Mouse (Mus musculus) lung, embryonic 16.5 days (tissue): Measurements from ENCODE around the gene Imp3. TPM values are rescaled to one million over a fixed set of nuclear protein-coding genes. Genes with fewer than 3 reads are reported as not detected.
"Not testable (repeated sequence)": the region's sequence is repeated elsewhere in the genome, so short reads cannot be mapped to it uniquely, and the experiment has no call there.

Experiments
- ATAC-seq: fragments of 200-750 bp; cut with Nextera tagmentation; 2 replicates; pipeline ENCODE4 v1.8.0; 2017; ENCODE audit warnings: low read depth, mild to moderate bottlenecking, moderate library complexity
- H3K27ac ChIP-seq: fragments of 300-500 bp; sonication (generic); 2 replicates; pipeline ENCODE4 v1.5.1; 2014; ENCODE audit warnings: mild to moderate bottlenecking, control low read depth, low read length
- H3K27me3 ChIP-seq: fragments of 300-500 bp; sonication (generic); 2 replicates; pipeline ENCODE4 v1.6.1; 2014; ENCODE audit warnings: low read depth, low read length, mixed read lengths; ENCODE audit not compliant: control insufficient read depth, insufficient read depth
- H3K36me3 ChIP-seq: fragments of 300-500 bp; sonication (generic); 2 replicates; pipeline ENCODE4 v1.6.1; 2014; ENCODE audit warnings: low read length; ENCODE audit not compliant: control insufficient read depth, insufficient read depth
- H3K4me1 ChIP-seq: fragments of 300-500 bp; sonication (generic); replicated peaks from 2 replicates; pipeline ENCODE4 v1.6.1; 2014; ENCODE audit warnings: low read length, mixed read lengths; ENCODE audit not compliant: control insufficient read depth, insufficient read depth
- H3K4me2 ChIP-seq: fragments of 300-500 bp; sonication (generic); 2 replicates; pipeline ENCODE4 v1.6.1; 2014; ENCODE audit warnings: low read depth, low read length, control low read depth
- H3K4me3 ChIP-seq: fragments of 300-500 bp; sonication (generic); 2 replicates; pipeline ENCODE4 v1.5.1; 2014; ENCODE audit warnings: mild to moderate bottlenecking, low read length, control low read depth
- H3K9ac ChIP-seq: fragments of 300-500 bp; sonication (generic); 2 replicates; pipeline ENCODE4 v1.6.1; 2014; ENCODE audit warnings: low read length, control low read depth
- H3K9me3 ChIP-seq: fragments of 300-500 bp; sonication (generic); 2 replicates; pipeline ENCODE4 v1.6.1; 2016; ENCODE audit warnings: low read length; ENCODE audit not compliant: control insufficient read depth
- WGBS: fragments of 180-500 bp; shearing (Covaris S2); extraction: QIAGEN DNeasy Blood & Tissue Kit; methylation state at CpG from one replicate; pipeline ENCODE4 v1.1.7; 2014; 5-methylcytosine and 5-hydroxymethylcytosine counted together
- polyA plus RNA-seq: library from polyadenylated mRNA; unstranded; fragments of >200 nt; fragmentation: Nextera tagmentation; extraction: Ambion mirVana; gene quantifications from 2 replicates; pipeline ENCODE4 v1.2.1, GENCODE M21; 2015

Gene Imp3
- polyA plus RNA-seq, 1 experiment from 2014 or later = 80.2 TPM

DNA sequence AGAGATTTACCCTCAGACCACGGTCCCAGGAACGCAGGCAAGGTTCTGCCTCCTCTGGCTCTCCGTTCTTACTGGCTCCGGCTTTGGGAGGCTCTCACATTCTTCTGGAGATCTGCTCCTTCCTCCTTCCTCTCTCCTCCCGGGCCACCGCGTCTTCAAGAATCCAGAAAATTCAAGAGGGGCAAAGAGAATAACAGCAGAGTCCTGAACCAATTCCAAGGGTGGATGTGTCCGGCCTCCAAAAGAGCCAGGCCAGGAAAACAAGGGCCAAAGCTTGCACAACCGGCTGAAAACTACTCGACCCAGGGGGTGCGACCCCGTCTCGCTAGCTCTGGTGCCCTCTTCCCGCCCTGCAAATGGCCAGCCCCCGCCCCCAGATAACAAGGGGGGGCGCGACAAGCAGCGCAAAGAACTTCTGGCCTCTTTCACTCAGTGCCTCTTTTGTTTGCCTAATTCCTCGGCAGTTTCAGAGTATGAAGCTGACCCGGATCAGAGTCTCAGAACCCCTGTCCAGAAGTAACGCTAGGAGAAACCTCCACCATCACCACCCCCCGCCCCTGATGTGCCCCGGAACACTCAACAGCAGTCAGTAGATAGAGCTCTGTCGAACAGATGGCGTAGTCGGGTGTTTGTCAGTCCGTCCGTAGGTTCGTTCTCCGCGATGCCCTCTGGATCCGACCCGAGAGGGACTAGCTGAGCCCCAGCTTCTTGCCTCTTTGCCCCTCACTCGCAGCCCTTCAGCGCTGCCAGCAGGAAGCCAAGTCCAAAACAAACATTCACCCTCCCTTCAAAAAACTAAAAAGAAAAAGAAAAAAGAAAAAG, 9.9 kb upstream of the Imp3 start:
- ATAC-seq = peak; percentile 19
- peaks cover 47% of the 10 kb centered on the region for H3K4me1 ChIP-seq
- peak overlapping the region; percentile 80 for H3K4me2 ChIP-seq
- H3K9me3 ChIP-seq = no peaks in the 10 kb centered on the region
- peak overlapping the region; percentile 68 for H3K4me3 ChIP-seq
- H3K27ac ChIP-seq = peak overlapping the region; percentile 98
- no peaks in the 10 kb centered on the region for H3K27me3 ChIP-seq
- WGBS = 1% methylated on average over 35 of the region's 35 CpGs
- H3K9ac ChIP-seq = peak overlapping the region; percentile 76
- peaks cover under 1% of the 10 kb centered on the region; the same call in 1 of the 2 replicates for H3K36me3 ChIP-seq

DNA sequence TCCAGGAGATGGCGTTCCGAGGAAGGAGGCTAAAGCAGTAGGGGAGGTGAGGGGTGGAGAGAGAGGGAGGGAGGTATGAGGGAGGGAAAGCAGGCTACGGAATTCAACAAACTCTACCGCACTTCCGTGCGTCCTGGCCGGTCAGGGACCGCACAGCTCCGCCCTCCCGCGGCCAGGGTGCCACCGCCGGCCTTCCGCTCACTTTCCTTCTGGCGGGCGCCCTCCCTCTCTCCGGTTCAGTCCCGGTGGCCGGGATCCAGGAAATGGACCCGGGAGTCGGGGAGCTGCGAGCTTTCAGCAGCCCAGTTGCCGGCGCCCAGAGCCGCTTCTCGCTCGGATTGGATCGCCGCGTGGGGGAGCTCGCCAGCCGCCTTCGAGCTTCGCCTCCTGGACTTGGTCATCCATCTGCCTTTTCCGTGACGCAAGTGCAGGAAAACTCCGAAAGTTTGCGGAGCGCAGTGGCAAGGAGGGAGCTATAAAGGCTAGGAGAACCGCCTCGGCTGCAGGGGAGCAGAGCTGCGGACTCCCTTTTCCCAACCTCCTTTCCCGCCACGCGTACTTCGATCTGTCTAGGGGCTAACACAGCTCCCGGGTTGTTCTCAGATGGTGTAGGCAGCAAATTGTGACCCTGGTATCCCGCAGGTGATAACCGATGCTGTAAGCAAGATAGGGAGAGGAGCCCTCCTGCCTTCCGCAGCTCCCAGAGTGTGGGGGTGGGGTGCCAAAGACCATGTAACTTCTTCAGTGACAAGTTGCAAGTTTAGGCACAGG, 9.0 kb upstream of the Imp3 start, which contains the start of gene Snx33:
Gene Snx33 (minus strand): TSS at position 331 of the 771 bp plus-strand sequence.
- H3K4me2 ChIP-seq = peak within 1 kb of the TSS; percentile 80
- ATAC-seq = peak; percentile 88
- WGBS = under 1% methylated on average over 50 of the region's 50 CpGs
- H3K27ac ChIP-seq = peak within 1 kb of the TSS; percentile 98
- peaks cover 40% of the 10 kb centered on the region for H3K4me1 ChIP-seq
- no peaks in the 10 kb centered on the region; the same call in 1 of the 2 replicates for H3K36me3 ChIP-seq
- H3K4me3 ChIP-seq = peak within 1 kb of the TSS; percentile 68
- no peaks in the 10 kb centered on the region for H3K27me3 ChIP-seq
- no peaks in the 10 kb centered on the region for H3K9me3 ChIP-seq
- H3K9ac ChIP-seq = peak within 1 kb of the TSS; percentile 76

DNA sequence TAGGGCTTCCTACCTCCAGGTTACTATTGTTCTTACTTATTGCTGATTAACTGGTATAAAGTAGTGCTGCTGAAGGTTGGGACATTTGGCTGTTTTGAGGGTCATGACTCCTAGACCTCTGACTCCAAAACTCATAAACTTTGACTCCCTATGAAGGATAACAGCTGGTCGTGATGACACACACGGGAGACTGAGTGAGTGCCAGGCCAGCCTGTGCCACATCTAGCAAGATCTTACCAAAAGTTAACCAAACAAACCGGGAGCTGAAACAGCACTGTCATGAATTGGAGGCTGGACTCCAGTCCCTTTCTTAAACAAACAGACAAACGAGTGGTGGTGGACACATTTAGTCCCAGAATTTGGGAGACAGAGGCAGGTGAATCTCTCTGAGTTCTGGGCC, 7.8 kb upstream of the Imp3 start:
- Histone ChIP-seq H3K4me3 (no peak overlapping the region), H3K27me3 (no peaks in the 10 kb centered on the region), H3K27ac (no peak overlapping the region), H3K9ac (no peak overlapping the region), H3K4me2 (no peak overlapping the region), H3K9me3 (no peaks in the 10 kb centered on the region), H3K36me3 (no peaks in the 10 kb centered on the region; the same call in 1 of the 2 replicates), H3K4me1 (peaks cover 28% of the 10 kb centered on the region)
- no peak for ATAC-seq
- 28% methylated on average over 4 of the region's 4 CpGs for WGBS

DNA sequence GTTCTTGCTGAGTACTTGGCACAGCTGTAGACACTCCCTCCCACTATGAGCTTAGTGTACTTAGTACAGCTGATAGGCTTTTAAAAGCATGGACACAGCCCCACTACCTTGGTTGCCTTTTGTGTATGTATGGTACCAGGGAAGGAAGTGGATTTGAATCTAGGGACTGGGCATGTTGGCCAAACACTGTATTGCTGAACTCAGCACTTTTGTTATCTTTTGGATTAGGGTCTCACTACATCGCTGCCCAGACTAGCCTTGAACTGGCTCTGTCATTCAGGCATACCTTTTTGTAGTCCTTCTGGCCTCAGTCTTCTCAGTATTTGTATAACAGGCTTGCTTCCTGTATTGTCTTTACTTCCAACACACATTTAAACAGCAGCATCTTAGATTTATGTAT, 6.7 kb upstream of the Imp3 start:
- no peaks in the 10 kb centered on the region; the same call in 1 of the 2 replicates for H3K36me3 ChIP-seq
- no peak for ATAC-seq
- WGBS = 46% methylated on average over 1 of the region's 1 CpGs
- no peaks in the 10 kb centered on the region for H3K27me3 ChIP-seq
- H3K4me2 ChIP-seq = no peak overlapping the region
- no peak overlapping the region for H3K9ac ChIP-seq
- H3K9me3 ChIP-seq = no peaks in the 10 kb centered on the region
- H3K27ac ChIP-seq = no peak overlapping the region
- H3K4me3 ChIP-seq = no peak overlapping the region
- peaks cover 18% of the 10 kb centered on the region for H3K4me1 ChIP-seq

DNA sequence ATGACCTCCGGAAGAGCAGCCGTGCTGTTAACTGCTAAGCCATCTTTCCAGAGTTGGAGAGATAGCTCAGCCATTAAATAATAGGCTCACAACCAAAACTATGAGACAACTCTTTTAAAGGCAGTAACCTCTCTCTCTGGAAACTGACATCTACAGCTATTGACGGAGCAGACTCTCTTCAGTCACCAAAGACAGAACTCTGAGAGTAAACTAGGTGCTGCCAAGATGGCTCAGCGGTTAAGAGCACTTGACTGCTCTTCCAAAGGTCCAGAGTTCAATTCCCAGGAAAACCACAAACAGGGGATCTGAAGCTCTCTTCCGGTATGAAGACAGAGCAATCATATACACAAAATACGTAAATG, 433 bp upstream of the Imp3 start:
- Histone ChIP-seq H3K9me3 (no peaks in the 10 kb centered on the region), H3K4me3 (peak overlapping the region; percentile 72), H3K36me3 (no peaks in the 10 kb centered on the region), H3K27ac (peak overlapping the region; percentile 65), H3K4me2 (peak overlapping the region; percentile 75), H3K27me3 (no peaks in the 10 kb centered on the region), H3K9ac (peak overlapping the region; percentile 51), H3K4me1 (peaks cover 12% of the 10 kb centered on the region)
- WGBS = 17% methylated on average over 6 of the region's 6 CpGs
- no peak for ATAC-seq

DNA sequence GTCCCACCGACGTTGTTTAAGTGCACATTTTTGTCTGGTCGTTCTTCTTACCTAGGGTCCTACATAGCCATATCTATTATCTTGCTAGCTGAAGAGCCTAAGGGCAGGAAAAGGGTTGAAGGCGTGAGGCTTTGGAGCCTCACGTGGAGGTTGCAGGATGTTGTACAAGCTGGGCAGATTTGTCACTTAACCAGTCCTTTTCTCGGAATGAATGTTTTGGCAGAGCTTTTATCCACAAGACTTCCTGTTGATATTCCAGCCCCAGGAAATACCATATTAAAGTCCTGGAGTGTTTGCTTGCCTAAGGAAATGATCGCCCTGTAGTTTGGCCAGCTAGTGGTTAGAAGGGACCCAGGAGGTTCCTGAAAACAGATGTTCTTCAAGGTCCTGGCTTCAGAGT, 1.1 kb downstream of the Imp3 start:
- Histone ChIP-seq H3K27ac (peak overlapping the region; percentile 94), H3K4me1 (peaks cover 12% of the 10 kb centered on the region), H3K36me3 (no peaks in the 10 kb centered on the region), H3K9ac (peak overlapping the region; percentile 85), H3K27me3 (no peaks in the 10 kb centered on the region), H3K4me2 (peak overlapping the region; percentile 80), H3K9me3 (no peaks in the 10 kb centered on the region), H3K4me3 (peak overlapping the region; percentile 72)
- no peak for ATAC-seq
- under 1% methylated on average over 7 of the region's 7 CpGs for WGBS

DNA sequence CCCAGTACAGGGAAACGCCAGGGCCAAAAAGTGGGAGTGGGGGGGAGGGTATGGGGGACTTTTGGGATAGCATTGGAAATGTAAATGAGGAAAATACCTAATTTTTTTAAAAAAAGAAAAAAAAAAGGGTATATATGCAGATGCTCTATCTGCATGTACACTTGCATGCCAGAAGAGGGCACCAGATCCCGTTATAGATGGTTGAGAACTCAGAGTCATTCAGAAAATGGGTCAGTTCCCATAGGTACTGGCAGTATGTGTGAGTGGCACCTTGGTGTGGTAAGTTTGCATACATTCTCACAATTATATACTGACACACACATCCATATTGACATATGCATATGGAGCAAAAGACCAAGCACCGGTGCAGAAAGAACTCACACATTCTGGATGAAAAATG, 10.2 kb downstream of the Imp3 start:
- not testable (repeated sequence) for H3K36me3 ChIP-seq, H3K27ac ChIP-seq, H3K9me3 ChIP-seq, H3K27me3 ChIP-seq, H3K4me1 ChIP-seq, H3K4me2 ChIP-seq, H3K9ac ChIP-seq, H3K4me3 ChIP-seq, ATAC-seq
- WGBS = 25% methylated on average over 3 of the region's 3 CpGs

DNA sequence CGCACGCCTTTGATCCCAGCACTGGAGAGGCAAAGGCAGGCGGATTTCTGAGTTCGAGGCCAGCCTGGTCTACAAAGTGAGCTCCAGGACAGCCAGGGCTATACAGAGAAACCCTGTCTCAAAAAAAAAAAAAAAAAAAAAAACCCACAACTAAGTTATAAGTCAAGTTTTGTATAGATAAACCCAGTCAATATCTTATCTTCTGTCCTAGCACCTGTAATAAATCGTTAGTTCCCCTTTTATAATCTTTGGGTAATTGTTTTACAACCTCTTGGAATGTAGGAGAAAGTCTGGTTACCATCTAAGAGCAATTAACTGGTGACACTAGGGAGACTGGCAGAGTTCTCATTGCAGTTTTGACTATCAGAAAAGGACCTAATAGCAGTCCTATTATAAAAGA, 11.4 kb downstream of the Imp3 start:
- not testable (repeated sequence) for H3K27ac ChIP-seq, H3K36me3 ChIP-seq, H3K4me1 ChIP-seq, H3K27me3 ChIP-seq, ATAC-seq, H3K4me3 ChIP-seq, H3K9me3 ChIP-seq, H3K9ac ChIP-seq, H3K4me2 ChIP-seq
- WGBS = 73% methylated on average over 5 of the region's 5 CpGs

DNA sequence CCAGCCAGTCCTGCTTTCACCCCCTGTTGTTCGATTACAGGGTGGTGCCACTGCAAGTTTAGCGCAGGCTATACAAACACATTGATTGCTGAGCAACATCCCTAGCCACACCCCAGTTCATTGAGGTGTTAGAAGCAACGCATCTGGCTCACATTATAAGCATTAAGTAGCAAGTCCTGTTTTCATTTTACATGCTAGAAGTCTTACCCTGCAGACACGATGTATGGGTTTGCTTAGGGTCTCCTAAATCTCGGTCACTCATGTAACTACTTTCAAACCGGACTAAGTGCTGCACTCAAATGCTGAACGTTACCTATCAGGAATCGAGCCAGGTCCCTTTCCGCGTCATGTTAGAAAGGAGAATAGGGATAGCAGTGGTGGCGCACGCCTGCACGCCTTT, 12.5 kb downstream of the Imp3 start:
- no peak for ATAC-seq
- Histone ChIP-seq H3K27ac (no peak overlapping the region), H3K36me3 (no peaks in the 10 kb centered on the region), H3K9ac (peak overlapping the region; percentile 60), H3K9me3 (no peaks in the 10 kb centered on the region), H3K27me3 (no peaks in the 10 kb centered on the region), H3K4me3 (peak overlapping the region; percentile 45), H3K4me2 (peak overlapping the region; percentile 59), H3K4me1 (peaks cover 7% of the 10 kb centered on the region; the same call in 1 of the 2 replicates)
- 19% methylated on average over 13 of the region's 13 CpGs for WGBS
